Comparison of ENCODE assay signal across 18 mouse cellular contexts in the genomic region with DNA sequence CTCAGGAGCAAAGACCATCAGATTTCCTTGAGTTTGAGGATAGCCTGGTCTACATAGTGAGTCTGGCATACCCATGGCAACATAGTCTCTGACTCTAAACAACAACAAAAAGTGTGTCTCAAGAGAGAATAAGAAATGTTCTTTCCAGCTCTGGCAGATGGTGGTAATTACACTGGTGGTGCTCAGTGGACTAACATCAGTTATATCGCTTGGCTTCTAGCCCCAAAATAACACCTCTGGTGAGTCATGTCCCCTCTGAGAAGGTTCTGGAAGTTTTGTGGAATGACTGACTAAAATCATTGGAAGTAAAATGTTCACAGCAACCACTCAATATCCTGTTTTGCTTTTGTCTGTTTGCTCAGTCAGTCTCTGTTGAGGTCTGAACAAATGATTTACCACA.
"Had no signal": no experiment of that assay in that cellular context is flagged by ENCODE, and none has a peak within 500 bp of the region (broad histone marks: within the 10 kb centered on the region; RNA-seq: fewer than 3 reads in every experiment).

No protein-coding gene starts in this region.

- H3K4me1 ChIP-seq: limb, embryonic 13.5 days; liver, embryonic 13.5 days; megakaryocyte, embryonic 14.5 days; midbrain, embryonic 10.5 days; neural tube, embryonic 12.5 days; neural tube, embryonic 15.5 days; stomach, embryonic 15.5 days had no signal

- H3K27ac ChIP-seq: kidney, postnatal 0 days; limb, embryonic 13.5 days; liver, embryonic 13.5 days; macrophage; midbrain, embryonic 10.5 days; neural tube, embryonic 12.5 days; neural tube, embryonic 15.5 days; stomach, embryonic 15.5 days had no signal

- DNase-seq: kidney, adult 2 months; kidney, postnatal 36 days; layer of hippocampus, postnatal 36 days; left cerebral cortex, postnatal 4 days; liver, embryonic 13.5 days; lung, adult 2 months; lung, postnatal 14 days; midbrain, embryonic 14.5 days; thymus, postnatal 25 days had no signal

- H3K4me3 ChIP-seq: limb, embryonic 13.5 days; liver, embryonic 13.5 days; megakaryocyte, embryonic 14.5 days; midbrain, embryonic 10.5 days; neural tube, embryonic 12.5 days; neural tube, embryonic 15.5 days; stomach, embryonic 15.5 days had no signal

- ATAC-seq: intestine, postnatal 0 days had no signal
